Mouse (Mus musculus) liver, embryonic 13.5 days (tissue): ENCODE measurements around the gene Nprl3. TPM values are rescaled to one million over a fixed set of nuclear protein-coding genes. Genes with fewer than 3 reads are reported as not detected.

Source experiments
- polyA plus RNA-seq: library from polyadenylated mRNA; unstranded; fragments of >200 nt; fragmentation: Nextera tagmentation; extraction: Ambion mirVana; gene quantifications from 2 replicates; pipeline ENCODE4 v1.2.1, GENCODE M21; 2015

Nprl3 gene
- polyA plus RNA-seq, 1 experiment from 2014 or later, result 27.5 TPM

Other genes starting within 250 kb of the Nprl3 start
- gene Il9r, start 67.4 kb downstream of the Nprl3 start, polyA plus RNA-seq, result 0.08 and 0.13 TPM in 2 replicates
- 92.2 and 93.1 TPM in 2 replicates for gene Snrnp25, start 62.3 kb downstream of the Nprl3 start, polyA plus RNA-seq
- gene Rhbdf1, start 45.4 kb downstream of the Nprl3 start, polyA plus RNA-seq, result 5.6 and 6.2 TPM in 2 replicates
- gene Mpg, start 41.2 kb downstream of the Nprl3 start, polyA plus RNA-seq, result 19.7 and 21.6 TPM in 2 replicates
- 289 and 430 TPM in 2 replicates for gene Hba-x, start 8.7 kb upstream of the Nprl3 start, polyA plus RNA-seq
- 56,818 and 64,288 TPM in 2 replicates for gene Hba-a1, start 15.8 kb upstream of the Nprl3 start, polyA plus RNA-seq
- gene Hbq1b, start 19.3 kb upstream of the Nprl3 start, polyA plus RNA-seq, result 111 and 141 TPM in 2 replicates
- 140,141 and 155,581 TPM in 2 replicates for gene Hba-a2, start 28.8 kb upstream of the Nprl3 start, polyA plus RNA-seq
- gene Hbq1a, start 32.4 kb upstream of the Nprl3 start, polyA plus RNA-seq, result 5.6 and 6.1 TPM in 2 replicates
- 0.84 and 1.1 TPM in 2 replicates for gene Sh3pxd2b, start 80.1 kb upstream of the Nprl3 start, polyA plus RNA-seq
- gene Ubtd2, start 187.7 kb upstream of the Nprl3 start, polyA plus RNA-seq, result 5.1 and 5.9 TPM in 2 replicates